Mouse (Mus musculus) ovary, adult 2 months (tissue): ENCODE measurements around the gene Pkn1. TPM values are rescaled to one million over a fixed set of nuclear protein-coding genes. Genes with fewer than 3 reads are reported as not detected.

Experiments used
- polyA plus RNA-seq: library from polyadenylated mRNA; depleted of rRNA; stranded (reverse); fragments of >200 nt; gene quantifications from 2 replicates; pipeline ENCODE4 v1.2.3, GENCODE M21; 2012; rRNA removed

Gene Pkn1
- polyA plus RNA-seq, result 95.9 and 97.6 TPM in 2 replicates

GRCm38 (mm10) chr8:83698661-83699453 lies at the start of gene Pkn1:
Pkn1 (minus strand) TSS chr8:83699179.

GRCm38 (mm10) chr8:83740976-83741741 lies 42.2 kb upstream of the Pkn1 start, which contains the start of gene Adgre5:
Adgre5 (minus strand) TSS chr8:83741326.

GRCm38 (mm10) chr8:83715031-83715690 lies 16.2 kb upstream of the Pkn1 start, which contains the start of gene Ddx39:
Ddx39 (plus strand) TSS chr8:83715177.

GRCm38 (mm10) chr8:83665969-83666865 lies 32.8 kb downstream of the Pkn1 start, which contains the start of gene Ptger1:
Ptger1 (plus strand) TSS chr8:83666678.

GRCm38 (mm10) chr8:83652030-83652743 lies 46.8 kb downstream of the Pkn1 start, which contains the start of gene Gipc1:
Gipc1 (plus strand) TSS chr8:83652677.

Other genes with a start within 250 kb of the Pkn1 start
- gene Scoc, start 240.8 kb downstream of the Pkn1 start, polyA plus RNA-seq, result 1.5 TPM in 2 replicates
- 0.28 and 0.30 TPM in 2 replicates for gene Olfr370, start 163.4 kb downstream of the Pkn1 start, polyA plus RNA-seq
- gene Ndufb7, start 132.5 kb downstream of the Pkn1 start, polyA plus RNA-seq, result 416 and 576 TPM in 2 replicates
- 655 and 928 TPM in 2 replicates for gene Tecr, start 91.2 kb downstream of the Pkn1 start, polyA plus RNA-seq
- gene Dnajb1, start 91.0 kb downstream of the Pkn1 start, polyA plus RNA-seq, result 43.8 and 48.6 TPM in 2 replicates
- gene Gipc1, start 46.5 kb downstream of the Pkn1 start, polyA plus RNA-seq, result 66.9 and 72.8 TPM in 2 replicates
- gene Ptger1, start 32.5 kb downstream of the Pkn1 start, polyA plus RNA-seq, result 7.0 and 10.3 TPM in 2 replicates
- 42.9 and 48.4 TPM in 2 replicates for gene Ddx39, start 16.0 kb upstream of the Pkn1 start, polyA plus RNA-seq
- 48.9 and 58.5 TPM in 2 replicates for gene Adgre5, start 42.1 kb upstream of the Pkn1 start, polyA plus RNA-seq
- gene Adgrl1, start 200.9 kb upstream of the Pkn1 start, polyA plus RNA-seq, result 162 and 190 TPM in 2 replicates